In genomic region chr6:52201269-52201668, GRCm38 (mm10) we compare ENCODE assay signal across 15 mouse cellular contexts. TPM values are rescaled to one million over a fixed set of nuclear protein-coding genes. Genes with fewer than 3 reads are reported as not detected.
DNase-seq lines count a peak whose midpoint lies in the region; ATAC-seq and TF ChIP-seq lines count a peak whose summit lies in the region.
"Had no signal": no experiment of that assay in that cellular context is flagged by ENCODE, and none has a peak within 500 bp of the region (broad histone marks: within the 10 kb centered on the region; RNA-seq: fewer than 3 reads in every experiment).

No protein-coding gene starts in this region.

- no peaks in the 10 kb centered on the region for H3K36me3 ChIP-seq in heart, embryonic 13.5 days
- peaks cover 24% of the 10 kb centered on the region for H3K36me3 ChIP-seq in lung, embryonic 14.5 days (ENCODE audit: insufficient read depth)
- H3K36me3 ChIP-seq in lung, postnatal 0 days (ENCODE audit: insufficient read depth, low read length): no peaks in the 10 kb centered on the region
- H3K36me3 ChIP-seq in forebrain, postnatal 0 days (ENCODE audit: insufficient read depth): no peaks in the 10 kb centered on the region
- H3K36me3 ChIP-seq: heart, embryonic 10.5 days; midbrain, embryonic 15.5 days had no signal

- no peak for TF ChIP-seq EP300 in lung, postnatal 0 days (IDR thresholded peaks at IDR 0.05)

- no peaks in the 10 kb centered on the region for H3K9me3 ChIP-seq in heart, embryonic 13.5 days
- H3K9me3 ChIP-seq in lung, embryonic 14.5 days (ENCODE audit: low read depth, low read length): no peaks in the 10 kb centered on the region
- H3K9me3 ChIP-seq in lung, postnatal 0 days (ENCODE audit: low read length): no peaks in the 10 kb centered on the region
- H3K9me3 ChIP-seq in forebrain, postnatal 0 days (ENCODE audit: low read length): no peaks in the 10 kb centered on the region
- H3K9me3 ChIP-seq: heart, embryonic 10.5 days; midbrain, embryonic 15.5 days had no signal

- H3K9ac ChIP-seq in heart, embryonic 13.5 days: 0 out of 2 replicates have a peak overlapping the region, but pooled peaks have one; percentile 15
- H3K9ac ChIP-seq in lung, embryonic 14.5 days: peak overlapping the region; percentile 100
- H3K9ac ChIP-seq in lung, postnatal 0 days (replicated peaks; ENCODE audit: low read depth): peak overlapping the region; percentile 20; the same call in 1 of the 2 replicates
- H3K9ac ChIP-seq in forebrain, postnatal 0 days: no peak overlapping the region
- H3K9ac ChIP-seq: midbrain, embryonic 15.5 days had no signal

- no peak overlapping the region for H3K4me3 ChIP-seq in heart, embryonic 13.5 days
- peak overlapping the region; percentile 90 for H3K4me3 ChIP-seq in lung, embryonic 14.5 days (ENCODE audit: low read depth, low read length)
- peak overlapping the region; percentile 22 for H3K4me3 ChIP-seq in lung, postnatal 0 days (ENCODE audit: low read depth, low read length)
- H3K4me3 ChIP-seq in forebrain, postnatal 0 days (ENCODE audit: low read depth, low read length): no peak overlapping the region
- H3K4me3 ChIP-seq: heart, embryonic 10.5 days; midbrain, embryonic 15.5 days had no signal

- peaks cover 24% of the 10 kb centered on the region for H3K4me1 ChIP-seq in heart, embryonic 13.5 days
- peaks cover 2% of the 10 kb centered on the region; the same call in 1 of the 2 replicates for H3K4me1 ChIP-seq in lung, embryonic 14.5 days (ENCODE audit: insufficient read depth)
- no peaks in the 10 kb centered on the region; the same call in 1 of the 2 replicates for H3K4me1 ChIP-seq in lung, postnatal 0 days (ENCODE audit: insufficient read depth, low read depth, low read length)
- H3K4me1 ChIP-seq in forebrain, postnatal 0 days (ENCODE audit: insufficient read depth): no peaks in the 10 kb centered on the region

- peak overlapping the region; percentile 19 for H3K4me2 ChIP-seq in heart, embryonic 13.5 days
- peak overlapping the region; percentile 87 for H3K4me2 ChIP-seq in lung, embryonic 14.5 days
- H3K4me2 ChIP-seq in lung, postnatal 0 days (replicated peaks; ENCODE audit: low read depth, low read length): peak overlapping the region; percentile 55
- H3K4me2 ChIP-seq in forebrain, postnatal 0 days (ENCODE audit: low read depth): no peak overlapping the region
- H3K4me2 ChIP-seq: midbrain, embryonic 15.5 days had no signal

- no peak for DNase-seq in heart, adult 18-20 months
- DNase-seq in lung, embryonic 14.5 days: peak; percentile 49
- no peak for DNase-seq in lung, postnatal 36 days
- no peak for DNase-seq in lung, postnatal 0 days (ENCODE audit: low spot score)
- no peak for DNase-seq in urinary bladder, adult 2 months (ENCODE audit: low spot score)
- DNase-seq in forebrain, postnatal 0 days: no peak
- DNase-seq in thymus, adult 18-20 months: no peak
- DNase-seq: adrenal gland, adult 2 months; cerebellum, adult 9-11 months; layer of hippocampus, adult 9-11 months; thymus, postnatal 25 days had no signal

- WGBS in heart, embryonic 13.5 days: 44% methylated on average over 1 of the region's 1 CpGs
- 18% methylated on average over 1 of the region's 1 CpGs for WGBS in lung, embryonic 14.5 days
- WGBS in lung, postnatal 0 days: 67% methylated on average over 1 of the region's 1 CpGs
- WGBS in forebrain, postnatal 0 days: 11% methylated on average over 1 of the region's 1 CpGs

- TF ChIP-seq CTCF in lung, embryonic 14.5 days (IDR thresholded peaks at IDR 0.05; ENCODE audit: low read depth): no peak
- no peak for TF ChIP-seq CTCF in lung, postnatal 0 days (IDR thresholded peaks at IDR 0.05)
- no peak for TF ChIP-seq CTCF in forebrain, postnatal 0 days (IDR thresholded peaks at IDR 0.05; ENCODE audit: low read depth)

- no peak for ATAC-seq in heart, embryonic 13.5 days (ENCODE audit: extremely low read depth, insufficient number of reproducible peaks, low FRiP score, low TSS enrichment)
- ATAC-seq in lung, embryonic 14.5 days (ENCODE audit: insufficient read depth): no peak
- ATAC-seq in lung, postnatal 0 days: no peak
- no peak for ATAC-seq in forebrain, postnatal 0 days
- ATAC-seq: midbrain, embryonic 15.5 days had no signal

- no peak overlapping the region for H3K27ac ChIP-seq in heart, embryonic 13.5 days (replicated peaks)
- H3K27ac ChIP-seq in lung, embryonic 14.5 days (ENCODE audit: low read depth): peak overlapping the region; percentile 97
- H3K27ac ChIP-seq in lung, postnatal 0 days (ENCODE audit: low read length): peak overlapping the region; percentile 83
- H3K27ac ChIP-seq in forebrain, postnatal 0 days (ENCODE audit: low read depth, low read length): no peak overlapping the region
- H3K27ac ChIP-seq: heart, embryonic 10.5 days; macrophage; midbrain, embryonic 15.5 days had no signal

- peaks cover 100% of the 10 kb centered on the region for H3K27me3 ChIP-seq in heart, embryonic 13.5 days (replicated peaks)
- peaks cover 65% of the 10 kb centered on the region for H3K27me3 ChIP-seq in lung, embryonic 14.5 days (ENCODE audit: insufficient read depth, low read length)
- H3K27me3 ChIP-seq in lung, postnatal 0 days (replicated peaks; ENCODE audit: insufficient read depth, low read length): peaks cover 14% of the 10 kb centered on the region; the same call in 1 of the 2 replicates
- peaks cover 99% of the 10 kb centered on the region for H3K27me3 ChIP-seq in forebrain, postnatal 0 days (ENCODE audit: insufficient read depth, low read length)

RNA-seq across cellular contexts. Expression of gene Hoxa5, which starts 3.1 kb away (rescaled TPM):
- polyA plus RNA-seq in heart, embryonic 13.5 days (2015; fragmentation: Nextera tagmentation; extraction: Ambion mirVana): 3.6 and 5.9 TPM in 2 replicates
- total RNA-seq in heart, adult 18-20 months (2021): under 1 TPM; 0.40 to 0.59 TPM
- 58.3 and 58.5 TPM in 2 replicates for polyA plus RNA-seq in lung, embryonic 14.5 days (2014; fragmentation: Nextera tagmentation; extraction: Ambion mirVana)
- 39.7 and 40.3 TPM in 2 replicates for polyA plus RNA-seq in lung, postnatal 0 days (2015; fragmentation: Nextera tagmentation; extraction: Ambion mirVana)
- 6.1 and 7.2 TPM in 2 replicates for polyA plus RNA-seq in urinary bladder, adult 2 months (2012; rRNA removed)
- not detected in 2 replicates for total RNA-seq in forebrain, postnatal 0 days (2014; rRNA removed)
- polyA plus RNA-seq in forebrain, postnatal 0 days (2015; fragmentation: Nextera tagmentation; extraction: Ambion mirVana): not detected in 2 replicates
- polyA plus RNA-seq: midbrain, embryonic 15.5 days had no signal

RNA-seq across cellular contexts. Expression of gene Hoxa6, which starts 7.3 kb away (rescaled TPM):
- polyA plus RNA-seq in heart, embryonic 13.5 days (2015; fragmentation: Nextera tagmentation; extraction: Ambion mirVana): 0.40 TPM in 1 of 2 replicates, not detected in the other
- total RNA-seq in heart, adult 18-20 months (2021): not detected
- 4.0 and 5.1 TPM in 2 replicates for polyA plus RNA-seq in lung, embryonic 14.5 days (2014; fragmentation: Nextera tagmentation; extraction: Ambion mirVana)
- 0.95 and 1.1 TPM in 2 replicates for polyA plus RNA-seq in lung, postnatal 0 days (2015; fragmentation: Nextera tagmentation; extraction: Ambion mirVana)
- 1.7 and 3.4 TPM in 2 replicates for polyA plus RNA-seq in urinary bladder, adult 2 months (2012; rRNA removed)
- not detected in 2 replicates for total RNA-seq in forebrain, postnatal 0 days (2014; rRNA removed)
- not detected in 2 replicates for polyA plus RNA-seq in forebrain, postnatal 0 days (2015; fragmentation: Nextera tagmentation; extraction: Ambion mirVana)
- polyA plus RNA-seq: macrophage; midbrain, embryonic 15.5 days had no signal

RNA-seq across cellular contexts. Expression of gene Hoxa4, which starts 9.7 kb away (rescaled TPM):
- polyA plus RNA-seq in heart, embryonic 13.5 days (2015; fragmentation: Nextera tagmentation; extraction: Ambion mirVana): 0.71 and 0.74 TPM in 2 replicates
- total RNA-seq in heart, adult 18-20 months (2021): under 1 TPM in 1 of 2 experiments, not detected in 1; 0.41 TPM
- polyA plus RNA-seq in lung, embryonic 14.5 days (2014; fragmentation: Nextera tagmentation; extraction: Ambion mirVana): 7.0 and 7.7 TPM in 2 replicates
- polyA plus RNA-seq in lung, postnatal 0 days (2015; fragmentation: Nextera tagmentation; extraction: Ambion mirVana): 3.7 and 3.9 TPM in 2 replicates
- 0.61 and 0.62 TPM in 2 replicates for polyA plus RNA-seq in urinary bladder, adult 2 months (2012; rRNA removed)
- not detected in 2 replicates for total RNA-seq in forebrain, postnatal 0 days (2014; rRNA removed)
- not detected in 2 replicates for polyA plus RNA-seq in forebrain, postnatal 0 days (2015; fragmentation: Nextera tagmentation; extraction: Ambion mirVana)
- polyA plus RNA-seq: midbrain, embryonic 15.5 days had no signal

RNA-seq across cellular contexts. Expression of gene Hoxa3, which starts 11.9 kb away (rescaled TPM):
- polyA plus RNA-seq in heart, embryonic 13.5 days (2015; fragmentation: Nextera tagmentation; extraction: Ambion mirVana): 0.99 and 1.2 TPM in 2 replicates
- total RNA-seq in heart, adult 18-20 months (2021): 1 to 10 TPM in 1 of 2 experiments, under 1 TPM in 1; 0.32 to 1.9 TPM
- polyA plus RNA-seq in lung, embryonic 14.5 days (2014; fragmentation: Nextera tagmentation; extraction: Ambion mirVana): 10.3 and 11.3 TPM in 2 replicates
- polyA plus RNA-seq in lung, postnatal 0 days (2015; fragmentation: Nextera tagmentation; extraction: Ambion mirVana): 4.3 and 4.8 TPM in 2 replicates
- 3.7 and 6.0 TPM in 2 replicates for polyA plus RNA-seq in urinary bladder, adult 2 months (2012; rRNA removed)
- 0.23 TPM in 1 of 2 replicates, not detected in the other for total RNA-seq in forebrain, postnatal 0 days (2014; rRNA removed)
- not detected in 2 replicates for polyA plus RNA-seq in forebrain, postnatal 0 days (2015; fragmentation: Nextera tagmentation; extraction: Ambion mirVana)
- polyA plus RNA-seq: midbrain, embryonic 15.5 days had no signal

RNA-seq across cellular contexts. Expression of gene Gm28308, which starts 11.9 kb away (rescaled TPM):
- not detected in 2 replicates for polyA plus RNA-seq in heart, embryonic 13.5 days (2015; fragmentation: Nextera tagmentation; extraction: Ambion mirVana)
- not detected for total RNA-seq in heart, adult 18-20 months (2021)
- not detected in 2 replicates for polyA plus RNA-seq in lung, embryonic 14.5 days (2014; fragmentation: Nextera tagmentation; extraction: Ambion mirVana)
- polyA plus RNA-seq in lung, postnatal 0 days (2015; fragmentation: Nextera tagmentation; extraction: Ambion mirVana): not detected in 2 replicates
- 0.88 and 1.2 TPM in 2 replicates for polyA plus RNA-seq in urinary bladder, adult 2 months (2012; rRNA removed)
- total RNA-seq in forebrain, postnatal 0 days (2014; rRNA removed): not detected in 2 replicates
- polyA plus RNA-seq in forebrain, postnatal 0 days (2015; fragmentation: Nextera tagmentation; extraction: Ambion mirVana): not detected in 2 replicates
- polyA plus RNA-seq: heart, embryonic 10.5 days; macrophage; midbrain, embryonic 15.5 days had no signal

Comparison
In these comparisons a context has a peak if more than half of its experiments do, and no peak if none do; other contexts are left out.
1. H3K27ac ChIP-seq: peak in lung, embryonic 14.5 days (single experiment) and lung, postnatal 0 days (single experiment); none in heart, embryonic 13.5 days (single experiment) and forebrain, postnatal 0 days (single experiment).
2. H3K4me3 ChIP-seq: peak in lung, embryonic 14.5 days (single experiment) and lung, postnatal 0 days (single experiment); none in heart, embryonic 13.5 days (single experiment) and forebrain, postnatal 0 days (single experiment).